Mouse (Mus musculus) left cerebral cortex, adult 11 months (tissue): ENCODE measurements around the gene Slain1.

Experiments
- DNase-seq: peaks from one replicate; pipeline ENCODE4 v3.0.0; 2022; ENCODE audit warnings: low spot score

Gene Slain1

DNA sequence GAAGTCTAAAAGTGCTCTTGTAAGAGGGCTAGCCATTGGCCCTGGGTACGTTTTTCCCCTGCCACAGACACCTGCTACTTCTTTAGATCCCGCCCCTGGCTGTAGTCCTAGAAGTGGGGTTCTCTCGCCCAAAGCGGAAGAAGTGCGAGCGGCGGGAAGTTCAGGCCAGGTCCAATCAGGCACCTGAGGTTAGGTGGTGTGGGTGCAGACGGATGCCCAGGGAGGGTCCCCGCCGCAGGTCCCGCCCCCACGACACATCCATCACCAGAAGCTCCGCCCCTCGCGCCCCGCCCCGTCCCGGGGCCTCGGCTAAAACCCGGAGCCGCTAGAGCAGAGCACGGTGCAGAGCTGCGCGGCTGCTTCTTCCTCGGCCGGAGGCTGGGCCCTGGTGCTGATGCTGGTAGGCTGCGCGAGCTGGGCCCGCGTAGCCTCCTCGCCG lies at the start of gene Slain1:
TSS of gene Slain1 (plus strand) at position 333 of the 439 bp plus-strand sequence.
- DNase-seq, result peak; percentile 84

DNA sequence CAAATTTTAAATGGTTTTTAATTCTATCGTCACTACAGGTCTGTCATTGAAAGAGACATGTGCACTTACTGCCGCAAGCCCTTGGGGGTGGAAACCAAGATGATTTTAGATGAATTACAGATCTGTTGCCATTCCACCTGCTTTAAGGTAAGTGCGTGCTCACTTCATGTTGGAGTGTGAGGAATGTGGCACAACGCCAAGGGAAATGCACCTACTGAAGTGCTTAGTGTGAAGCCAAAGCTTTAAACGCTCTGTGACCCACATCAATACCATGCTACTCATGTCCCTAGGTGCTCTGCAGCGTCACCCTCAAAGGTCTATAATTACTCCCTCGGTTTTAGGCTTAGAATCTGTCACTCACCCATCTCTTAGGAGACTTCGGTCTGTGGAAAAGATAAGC lies 42.0 kb upstream of the Slain1 start:
- no peak for DNase-seq

DNA sequence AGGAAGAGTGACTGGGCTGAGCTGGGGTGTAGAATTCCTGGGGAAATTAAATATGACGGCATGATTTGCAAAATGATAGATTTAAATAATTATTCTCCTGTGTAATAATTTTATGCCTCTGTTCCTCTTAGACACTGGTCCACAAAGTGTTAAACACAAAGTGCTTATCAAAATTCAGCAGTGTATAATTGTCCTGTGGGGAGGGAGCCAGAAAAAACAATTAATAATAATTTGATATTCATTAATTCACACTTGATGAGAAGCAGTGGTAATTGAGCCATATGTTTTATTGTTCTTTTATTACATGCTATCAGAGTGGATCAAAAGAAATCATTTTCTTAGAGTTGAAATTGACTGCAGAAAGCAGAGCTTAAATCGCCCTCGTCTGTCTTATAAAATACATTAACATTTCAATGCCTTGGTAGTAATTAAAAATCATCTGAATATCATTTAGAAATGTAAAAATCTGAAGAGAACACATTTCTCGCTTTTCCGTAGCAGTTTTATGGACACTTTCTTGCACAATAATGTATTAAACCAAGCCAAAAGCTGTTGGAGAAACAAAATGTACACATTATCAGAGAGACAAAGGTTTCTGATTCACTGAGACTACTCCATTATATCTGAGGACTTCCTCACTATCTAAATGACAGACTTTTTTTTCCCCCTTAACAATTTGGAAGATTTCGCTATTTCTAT lies 36.3 kb upstream of the Slain1 start:
- no peak for DNase-seq

DNA sequence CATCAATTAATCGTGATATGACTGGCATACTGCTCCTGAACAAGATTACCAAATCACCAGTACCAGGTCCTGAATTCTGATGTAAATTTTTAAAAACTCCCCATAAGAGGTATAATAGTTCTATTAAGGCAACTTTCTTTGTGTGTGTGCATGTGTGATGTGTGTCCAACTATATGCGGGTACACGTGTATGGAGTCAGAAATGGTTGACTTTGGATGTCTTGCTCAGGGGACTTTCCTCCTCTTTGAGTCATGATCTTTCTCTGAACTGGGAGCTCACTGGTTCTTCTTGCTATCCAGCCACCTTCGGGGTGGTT lies 35.8 kb upstream of the Slain1 start:
- DNase-seq, result no peak

DNA sequence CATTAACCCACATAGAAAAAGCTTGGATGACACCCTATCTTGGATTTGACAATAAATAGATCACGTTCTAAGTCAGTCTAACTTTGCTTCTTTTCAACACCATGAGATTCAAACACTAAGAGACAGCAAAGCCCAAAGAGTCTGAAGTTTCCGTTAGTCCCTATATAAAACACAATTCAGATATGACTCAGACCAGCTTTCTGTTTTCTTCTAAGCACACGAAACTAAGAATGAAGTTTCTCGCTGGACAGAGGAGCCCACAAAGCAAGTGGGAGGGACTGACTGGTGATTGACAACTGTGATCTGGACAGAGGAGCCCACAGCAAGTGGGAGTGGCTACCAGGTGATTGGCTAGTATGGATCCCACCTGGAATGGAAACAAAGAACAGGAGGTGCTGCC lies 30.3 kb upstream of the Slain1 start:
- no peak for DNase-seq

DNA sequence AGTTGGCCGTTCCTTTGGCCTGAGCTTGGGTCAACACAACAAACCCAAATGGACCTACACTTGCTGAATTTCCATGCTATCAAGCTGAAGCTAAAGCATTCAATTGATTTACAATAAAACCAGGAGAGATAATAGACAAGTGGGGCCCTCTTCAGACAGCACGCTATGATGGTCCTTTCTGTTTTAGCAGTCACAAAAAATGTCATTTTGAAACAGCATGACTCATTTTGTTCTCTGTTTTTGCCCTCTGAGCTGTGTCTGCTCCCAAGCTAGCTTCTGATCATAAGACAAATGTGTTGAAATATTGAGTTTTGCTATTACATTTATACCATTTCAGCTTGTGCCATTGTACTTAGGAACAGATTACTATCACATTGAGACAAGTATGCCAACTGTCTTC lies 28.8 kb upstream of the Slain1 start:
- no peak for DNase-seq

DNA sequence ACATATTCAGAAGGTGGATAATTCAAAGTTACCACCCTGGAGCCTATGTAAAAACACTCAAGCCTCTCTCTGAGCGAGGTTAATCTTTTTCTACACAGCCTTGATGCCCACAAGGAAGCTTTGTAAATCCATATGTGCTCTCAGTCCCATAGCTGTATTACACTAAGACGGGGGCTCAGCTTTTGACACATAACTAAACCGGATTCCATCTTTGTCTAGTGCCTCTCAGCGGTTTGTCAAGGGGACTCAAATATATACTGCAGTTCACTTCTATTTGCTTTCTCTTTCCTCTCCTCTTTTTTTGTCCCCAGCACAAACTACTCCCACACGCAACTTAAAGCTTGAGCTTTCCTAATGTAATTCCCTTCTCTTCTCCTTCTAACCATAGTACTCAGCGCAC lies 23.9 kb upstream of the Slain1 start:
- no peak for DNase-seq

DNA sequence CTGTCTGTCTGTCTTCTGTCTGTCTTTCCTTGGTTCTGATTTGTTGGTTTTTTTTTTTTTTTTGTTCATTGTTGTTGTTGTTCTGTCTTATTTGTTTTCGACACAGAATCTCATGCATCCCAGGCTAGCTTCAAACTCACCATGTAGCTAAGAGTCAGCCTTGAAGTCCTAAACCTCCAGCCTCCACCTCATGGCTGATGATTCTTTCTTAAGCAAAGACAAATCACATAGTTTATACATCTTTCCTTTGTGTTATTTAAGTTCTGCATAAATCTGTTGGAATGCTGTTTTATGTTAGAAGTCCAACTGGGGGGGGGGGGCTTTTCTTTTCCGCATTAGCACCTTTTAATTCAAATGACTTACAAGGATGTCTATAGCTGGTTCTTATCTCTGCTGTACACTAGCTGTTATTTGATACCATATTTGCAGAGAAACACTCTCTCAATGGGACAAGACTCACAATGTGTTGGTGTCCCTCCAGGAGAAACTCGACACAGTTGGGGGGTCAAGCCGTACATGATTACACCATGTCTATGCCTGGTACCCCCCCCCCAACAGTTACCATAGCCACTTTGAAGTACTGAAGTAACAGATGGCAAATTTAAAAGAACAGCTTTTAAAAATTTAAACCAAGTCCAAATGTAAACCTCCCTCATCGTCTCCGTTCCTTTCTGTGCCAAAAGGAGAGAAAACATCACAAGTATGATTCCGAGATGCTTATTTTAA lies 20.2 kb upstream of the Slain1 start:
- no peak for DNase-seq

DNA sequence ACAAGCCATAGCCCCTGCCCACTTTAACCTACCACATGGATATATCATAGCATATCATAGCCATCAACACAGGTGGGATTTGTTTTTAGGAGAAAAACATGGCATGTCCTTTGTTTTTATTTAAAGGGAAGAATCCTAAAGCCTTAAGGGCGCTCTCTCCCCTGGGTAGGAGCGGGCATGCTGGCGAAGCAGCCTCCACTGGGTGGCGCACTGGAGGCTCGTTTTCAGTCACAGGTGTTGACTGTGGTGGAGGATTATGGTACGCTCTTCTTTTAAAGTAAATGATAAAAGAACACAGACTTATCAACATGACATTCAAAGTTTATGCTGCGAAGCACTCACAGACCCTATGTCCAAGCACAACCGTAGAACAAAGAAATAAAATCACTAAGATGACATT lies 19.5 kb upstream of the Slain1 start:
- no peak for DNase-seq

DNA sequence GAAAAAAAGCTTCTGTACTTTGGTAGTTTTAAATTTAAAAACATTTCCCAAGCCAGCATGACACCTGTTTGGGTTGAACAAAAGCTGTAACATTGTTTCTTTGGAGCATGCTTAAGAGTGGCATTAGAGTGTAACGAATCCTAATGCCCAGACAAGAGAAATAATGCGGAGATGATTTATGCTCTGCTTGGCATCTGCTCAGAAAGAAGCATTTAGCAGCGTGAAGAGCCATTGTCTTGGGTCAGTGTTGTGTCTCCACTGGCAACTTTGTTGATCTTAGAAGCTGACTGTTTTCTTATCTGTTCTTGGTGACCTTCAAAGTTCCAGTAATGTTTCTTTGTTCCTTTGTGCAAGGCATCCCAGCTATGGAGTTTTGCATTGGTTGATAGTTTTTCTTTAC lies 6.1 kb upstream of the Slain1 start:
- no peak for DNase-seq

DNA sequence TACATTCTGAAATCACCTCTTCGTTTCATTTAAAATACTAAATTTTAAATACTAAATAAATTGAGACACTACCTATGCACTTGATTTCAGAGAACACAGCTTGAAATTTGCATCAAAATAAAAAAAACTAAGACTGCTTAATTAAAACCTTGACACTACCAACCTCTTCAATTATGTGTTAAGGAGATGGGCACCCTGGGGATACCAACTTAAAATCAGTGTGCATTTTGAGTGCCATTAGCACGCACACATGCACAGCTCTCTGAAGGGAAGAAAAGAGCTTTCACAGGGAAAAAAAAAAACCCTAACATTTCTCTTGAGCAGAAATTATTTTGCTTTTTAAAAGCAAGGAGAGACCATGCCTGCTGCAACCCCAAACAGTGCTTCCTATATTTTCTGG lies 2.0 kb upstream of the Slain1 start:
- DNase-seq, result no peak

DNA sequence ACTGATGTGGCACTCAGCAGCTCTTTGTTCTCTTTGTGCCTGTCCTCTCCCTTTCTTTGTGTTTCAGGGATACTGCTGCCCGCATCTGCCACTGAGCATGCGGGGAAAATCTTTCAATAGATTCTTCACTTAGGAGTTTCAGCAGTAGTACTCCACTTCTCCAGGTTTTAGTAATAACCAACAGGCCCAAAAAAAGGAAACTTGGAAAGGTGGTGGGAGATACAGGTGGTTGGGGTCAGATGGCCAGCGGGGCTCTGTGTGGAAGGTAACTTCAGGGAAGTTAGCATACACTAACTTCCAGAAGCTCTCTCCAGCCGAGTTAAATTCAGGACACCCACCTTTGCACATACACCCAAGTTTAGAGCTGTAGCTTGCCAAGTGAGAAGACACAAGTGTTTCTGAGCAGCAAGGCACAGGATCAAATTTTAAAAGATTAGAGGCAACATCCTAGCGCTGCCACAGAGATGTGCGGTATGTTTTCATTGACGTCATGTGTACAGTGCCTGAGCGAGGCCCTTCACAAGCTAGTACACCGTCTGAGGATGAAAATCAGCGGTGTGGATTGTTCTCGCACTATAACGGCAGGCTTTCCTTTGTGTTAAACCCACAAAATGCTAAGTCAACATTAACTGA lies 1.3 kb upstream of the Slain1 start:
- DNase-seq, result no peak

DNA sequence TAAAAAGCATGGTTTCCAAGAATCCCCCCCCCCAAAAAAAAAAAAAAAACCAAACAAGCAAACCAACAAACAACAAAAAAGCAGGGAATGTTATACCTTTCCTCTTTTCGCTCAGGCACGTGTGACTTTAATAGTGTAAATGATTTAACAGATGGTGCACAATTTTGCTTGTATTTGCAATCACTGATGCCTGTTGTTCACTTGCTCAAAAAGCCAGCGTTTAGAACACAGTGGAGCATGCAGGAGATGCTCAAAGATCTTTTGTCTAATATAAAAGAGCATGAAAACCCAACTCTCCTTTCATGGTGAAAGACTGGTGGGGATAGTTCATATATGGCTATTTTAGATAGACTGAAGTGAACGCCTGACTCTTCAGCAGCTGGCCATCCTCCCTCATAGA lies 726 bp upstream of the Slain1 start:
- no peak for DNase-seq

DNA sequence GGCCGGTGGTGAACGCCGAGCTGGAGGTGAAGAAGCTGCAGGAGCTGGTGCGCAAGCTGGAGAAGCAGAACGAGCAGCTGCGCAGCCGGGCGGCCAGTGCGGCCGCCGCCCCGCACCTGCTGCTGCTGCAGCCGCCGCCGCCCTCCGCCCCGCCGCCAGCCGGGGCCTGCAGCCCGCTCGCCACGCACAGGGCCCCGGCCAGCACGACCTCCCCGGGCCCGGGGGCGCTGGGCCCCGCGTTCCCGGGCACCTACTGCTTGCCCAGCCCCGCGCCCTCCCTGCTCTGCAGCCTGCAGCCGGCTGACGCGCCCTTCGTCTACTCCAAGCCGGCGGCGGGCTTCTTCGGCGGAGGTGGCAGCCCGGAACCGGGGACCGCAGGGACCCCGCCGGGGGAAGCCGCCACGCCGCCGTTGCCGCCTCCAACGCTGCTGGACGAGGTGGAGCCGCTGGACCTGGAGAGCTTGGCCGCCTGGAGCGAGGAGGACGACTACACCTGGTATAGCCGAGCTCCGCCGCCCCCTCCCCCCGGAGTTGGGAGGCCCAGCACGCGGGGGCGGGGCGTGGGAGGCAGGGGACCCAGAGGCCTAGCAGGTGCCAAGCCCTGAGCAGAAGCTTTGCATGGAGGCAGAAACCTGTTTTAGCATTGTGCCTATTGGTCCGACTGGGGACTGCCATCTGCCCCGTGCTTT lies 529 bp downstream of the Slain1 start:
- DNase-seq, result no peak

DNA sequence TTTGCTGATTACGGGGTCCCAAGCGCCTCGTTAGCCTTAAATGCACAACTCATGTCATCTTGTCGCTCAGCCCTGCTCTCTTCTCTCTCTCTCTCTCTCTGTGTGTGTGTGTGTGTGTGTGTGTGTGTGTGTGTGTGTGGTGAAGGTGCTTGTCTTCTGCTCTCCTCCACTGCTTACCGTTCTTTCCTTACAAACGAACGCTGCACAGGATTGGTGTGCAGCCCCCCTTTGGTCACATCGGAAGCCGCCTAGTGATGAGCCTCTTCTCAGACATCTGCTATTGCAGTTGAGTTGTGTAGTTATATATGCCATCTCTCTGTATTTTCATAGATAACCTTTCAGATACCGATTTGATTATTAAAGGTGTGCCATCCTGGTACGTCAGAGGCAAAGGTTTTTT lies 1.1 kb downstream of the Slain1 start:
- no peak for DNase-seq

DNA sequence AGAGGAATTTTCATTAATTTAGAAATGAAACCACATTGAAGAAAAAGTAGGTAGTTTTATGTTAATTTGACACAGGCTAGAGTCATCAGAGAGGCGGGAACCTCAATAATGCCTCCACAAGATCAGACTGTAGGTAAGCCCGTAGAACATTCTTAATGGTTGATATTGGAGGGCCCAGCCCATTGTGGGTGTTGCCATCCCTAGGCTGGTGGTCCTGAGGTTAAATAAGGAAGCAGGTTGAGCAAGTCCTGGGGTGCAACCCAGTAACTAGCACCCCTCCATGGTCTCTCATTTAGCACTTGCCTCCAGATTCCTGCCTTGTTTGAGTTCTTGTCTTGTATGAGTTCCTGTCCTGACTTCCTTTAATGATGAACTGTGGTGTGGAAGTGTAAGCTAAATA lies 1.5 kb downstream of the Slain1 start:
- no peak for DNase-seq

DNA sequence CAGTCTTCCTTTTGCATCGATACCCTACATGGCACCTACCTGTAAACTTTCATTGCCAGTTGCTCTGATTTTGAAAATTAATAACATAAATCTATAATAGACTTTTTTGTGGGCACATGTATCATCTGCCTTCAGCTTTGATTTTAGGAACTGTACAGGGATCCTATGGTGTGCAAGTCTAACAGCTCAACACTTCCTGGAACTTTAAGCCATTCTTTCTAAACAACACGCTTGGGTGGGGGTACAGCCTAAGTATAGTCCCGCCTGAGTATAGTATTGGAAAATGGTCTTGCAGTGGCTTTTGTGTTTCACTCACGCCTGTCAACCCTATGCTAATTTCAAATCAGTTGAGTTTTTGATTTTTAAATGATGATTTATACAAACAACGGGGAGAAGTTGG lies 2.5 kb downstream of the Slain1 start:
- DNase-seq, result no peak

DNA sequence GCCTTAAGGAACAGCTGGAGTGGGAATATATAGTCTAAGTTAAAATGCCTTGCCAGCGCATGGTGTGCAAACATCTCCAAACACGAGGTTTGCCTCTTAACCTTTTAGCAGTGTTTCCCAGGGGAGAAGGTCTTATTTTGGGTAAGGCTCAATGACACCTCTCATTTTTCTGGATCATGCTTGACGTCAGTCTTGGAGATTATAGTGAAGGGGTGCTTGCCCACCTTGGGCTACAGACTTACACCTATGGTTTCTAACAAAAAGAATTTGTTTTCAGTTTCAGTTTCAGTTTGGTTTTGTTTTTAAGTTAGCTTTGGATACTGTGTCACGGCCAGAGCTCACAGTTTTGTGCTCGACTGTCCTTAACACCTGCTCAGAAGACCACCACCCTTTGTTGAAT lies 3.8 kb downstream of the Slain1 start:
- no peak for DNase-seq

DNA sequence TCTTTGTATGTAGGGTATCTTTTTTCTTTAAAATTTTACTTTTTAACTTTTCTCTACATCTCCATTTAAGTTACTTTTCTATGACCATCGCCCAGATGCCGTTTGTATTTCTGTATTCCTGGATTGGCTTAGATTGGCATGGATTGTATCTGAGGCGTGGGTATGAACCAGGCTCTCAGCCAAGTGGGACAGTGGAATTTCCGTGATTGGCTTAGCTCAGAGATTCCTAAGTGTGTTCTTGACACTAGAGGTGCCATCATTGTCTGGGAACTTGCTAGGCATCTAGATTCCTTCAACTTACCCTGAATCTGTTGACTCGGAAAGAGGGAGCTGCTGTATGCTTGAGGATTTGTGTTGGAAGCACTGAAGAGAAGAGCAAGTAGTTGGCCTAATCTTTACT lies 5.4 kb downstream of the Slain1 start:
- no peak for DNase-seq

DNA sequence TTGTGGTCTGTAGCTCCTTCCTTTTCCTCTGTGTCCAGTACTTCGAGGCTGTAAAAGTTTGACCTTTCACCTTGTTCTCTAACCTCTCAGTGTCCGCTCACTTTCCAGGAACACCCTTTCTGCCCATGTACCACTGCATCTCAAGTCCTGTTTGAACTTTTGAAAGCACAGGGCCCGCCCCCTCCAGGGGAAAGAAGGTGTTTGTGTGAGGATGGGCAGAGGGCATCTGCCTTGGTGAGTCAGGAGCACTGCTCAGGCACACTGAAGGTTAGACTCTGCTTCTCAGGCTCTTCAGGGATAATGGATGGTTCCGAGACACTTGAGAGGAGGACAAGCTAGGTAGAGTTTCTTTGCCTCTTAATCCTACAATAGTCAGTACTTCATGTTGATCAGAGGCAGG lies 7.8 kb downstream of the Slain1 start:
- no peak for DNase-seq

DNA sequence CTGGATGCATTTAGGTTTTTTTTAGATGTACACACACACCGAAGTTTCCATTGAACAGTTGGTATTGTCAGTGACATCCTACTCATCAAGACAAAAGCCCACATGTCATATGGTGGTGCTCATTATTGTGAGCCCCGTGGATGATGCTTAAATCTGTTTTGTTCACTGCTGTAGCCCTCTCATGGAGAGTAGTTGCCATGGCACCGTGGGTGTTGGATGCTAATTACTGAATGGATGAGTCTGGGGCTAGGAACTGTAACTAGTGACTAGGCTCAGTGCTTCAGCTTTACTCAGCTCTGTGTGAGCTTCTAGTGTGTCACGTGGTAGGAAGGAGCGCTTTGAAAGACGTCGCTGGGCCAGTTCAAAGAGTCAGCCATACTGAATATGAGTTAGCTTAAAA lies 13.0 kb downstream of the Slain1 start:
- DNase-seq, result no peak

DNA sequence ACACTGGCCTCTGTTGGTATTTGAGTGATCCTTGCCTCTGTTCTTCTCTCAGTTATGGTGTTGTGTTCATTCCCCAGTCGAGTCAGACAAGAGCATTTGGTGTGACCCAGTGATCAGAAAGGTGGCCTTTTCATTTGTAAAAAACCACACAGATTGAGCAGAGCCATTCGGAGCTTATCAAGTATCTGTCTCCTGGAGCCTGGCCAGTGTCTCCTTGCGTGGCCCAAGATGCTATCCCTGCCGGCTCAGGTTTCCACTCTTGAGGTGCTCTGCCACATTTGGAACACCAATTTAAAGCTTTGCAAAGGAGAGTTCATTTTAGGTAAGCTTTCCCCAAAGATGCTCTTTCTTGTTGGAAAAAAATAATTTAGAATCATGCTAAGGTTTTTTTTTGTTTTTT lies 14.4 kb downstream of the Slain1 start:
- no peak for DNase-seq

DNA sequence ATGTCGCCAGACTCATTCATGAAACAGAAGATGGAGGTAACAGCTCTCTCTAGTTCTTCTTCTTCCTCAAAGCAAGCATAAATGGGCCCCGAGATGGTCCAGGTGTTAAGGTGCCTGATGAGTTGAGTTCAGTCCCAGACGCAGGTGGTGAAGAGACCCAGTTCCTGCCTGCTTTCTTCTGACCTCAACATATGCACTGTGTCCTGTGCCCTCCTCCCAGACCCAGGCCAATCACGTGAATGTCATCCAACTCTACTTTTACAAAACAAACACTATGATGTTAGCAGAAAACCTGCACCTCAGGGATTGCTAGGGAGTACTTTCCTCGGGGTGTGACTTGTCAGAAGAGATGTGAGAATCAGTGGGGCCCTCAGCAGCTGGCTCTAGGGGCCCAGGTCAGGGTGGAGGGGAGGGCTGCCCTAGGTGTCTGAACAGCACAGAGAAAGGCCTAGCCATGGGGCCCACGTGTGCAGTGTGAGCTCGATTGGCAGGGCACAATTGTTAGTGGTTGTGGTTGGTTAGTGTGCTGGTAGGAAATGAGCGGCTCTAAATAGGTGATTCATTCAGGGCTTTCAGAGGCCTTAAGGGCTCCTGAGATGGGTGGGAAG lies 16.4 kb downstream of the Slain1 start:
- DNase-seq, result no peak
